Mouse (Mus musculus) kidney, embryonic 16.5 days (tissue): ENCODE data around the gene Wscd2. TPM values are rescaled to one million over a fixed set of nuclear protein-coding genes. Genes with fewer than 3 reads are reported as not detected.
A peak's percentile ranks its signal among the peaks of the same experiment; 100 is the strongest.

Experiments used
- ATAC-seq: fragments of 200-750 bp; cut with Nextera tagmentation; 2 replicates; pipeline ENCODE4 v1.8.0; 2017; ENCODE audit warnings: moderate TSS enrichment; ENCODE audit not compliant: low FRiP score, low TSS enrichment
- H3K27ac ChIP-seq: fragments of 300-500 bp; sonication (generic); 2 replicates; pipeline ENCODE4 v1.5.1; 2014; ENCODE audit warnings: low read length
- H3K27me3 ChIP-seq: fragments of 300-500 bp; sonication (generic); 2 replicates; pipeline ENCODE4 v1.6.1; 2014; ENCODE audit warnings: low read length, control low read depth, mixed read lengths; ENCODE audit not compliant: insufficient read depth
- H3K36me3 ChIP-seq: fragments of 300-500 bp; sonication (generic); 2 replicates; pipeline ENCODE4 v1.6.1; 2014; ENCODE audit warnings: low read length, control low read depth, mixed read lengths; ENCODE audit not compliant: insufficient read depth
- H3K4me1 ChIP-seq: fragments of 300-500 bp; sonication (generic); 2 replicates; pipeline ENCODE4 v1.6.1; 2014; ENCODE audit warnings: low read length, control low read depth, mixed read lengths; ENCODE audit not compliant: insufficient read depth
- H3K4me2 ChIP-seq: fragments of 300-500 bp; sonication (generic); replicated peaks from 2 replicates; pipeline ENCODE4 v1.6.1; 2014; ENCODE audit warnings: low read depth, low read length
- H3K4me3 ChIP-seq: fragments of 300-500 bp; sonication (generic); 2 replicates; pipeline ENCODE4 v1.5.1; 2014; ENCODE audit warnings: mild to moderate bottlenecking, low read length
- H3K9ac ChIP-seq: fragments of 300-500 bp; sonication (generic); replicated peaks from 2 replicates; pipeline ENCODE4 v1.6.1; 2014; ENCODE audit warnings: low read length
- H3K9me3 ChIP-seq: fragments of 300-500 bp; sonication (generic); 2 replicates; pipeline ENCODE4 v1.6.1; 2016; ENCODE audit warnings: low read length, control low read depth
- WGBS: fragments of 180-500 bp; shearing (Covaris S2); extraction: QIAGEN DNeasy Blood & Tissue Kit; methylation state at CpG from one replicate; pipeline ENCODE4 v1.1.7; 2014; 5-methylcytosine and 5-hydroxymethylcytosine counted together
- polyA plus RNA-seq: library from polyadenylated mRNA; unstranded; fragments of >200 nt; fragmentation: Nextera tagmentation; extraction: Ambion mirVana; gene quantifications from 2 replicates; pipeline ENCODE4 v1.2.1, GENCODE M21; 2015

The Wscd2 gene
- polyA plus RNA-seq, 1 experiment from 2014 or later: 3.0 TPM

DNA sequence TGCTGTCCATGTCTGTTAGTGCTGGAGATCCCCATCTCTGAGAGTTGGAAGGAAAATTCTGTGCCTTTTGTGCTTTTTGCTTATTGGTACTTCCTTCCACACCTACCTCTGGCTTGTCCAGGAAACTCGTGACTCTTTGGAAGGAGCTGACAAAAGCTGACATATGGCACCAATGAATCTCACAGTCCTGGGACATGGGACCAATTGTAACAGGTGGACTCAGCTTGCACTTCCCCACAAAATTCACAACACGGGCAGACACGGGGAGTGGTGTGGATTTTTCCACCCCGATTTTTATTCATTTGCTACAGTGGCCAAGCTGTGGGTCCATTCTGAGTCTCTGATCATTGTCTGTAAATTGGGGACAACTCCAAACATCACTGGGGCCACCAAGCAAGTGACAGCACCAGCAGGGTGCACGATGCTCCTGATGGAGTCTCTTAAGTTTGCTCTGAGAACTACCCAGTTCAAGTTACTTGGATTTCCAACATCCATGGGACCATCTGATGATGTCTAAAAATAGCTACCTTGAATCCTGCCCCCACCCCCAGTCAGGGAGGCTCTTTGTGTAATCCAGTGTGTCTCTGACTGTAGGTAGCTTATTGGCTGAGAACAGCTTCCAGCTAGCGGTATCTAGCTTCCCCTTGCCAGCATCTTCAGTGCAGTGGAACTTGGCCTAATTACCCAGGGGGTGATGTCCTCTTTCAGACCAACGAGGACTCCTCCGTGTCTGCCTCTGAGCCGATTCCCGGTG, 75.1 kb downstream of the Wscd2 start:
- Histone ChIP-seq H3K4me3 (no peak overlapping the region), H3K4me2 (no peak overlapping the region), H3K27me3 (no peaks in the 10 kb centered on the region), H3K4me1 (no peaks in the 10 kb centered on the region), H3K27ac (no peak overlapping the region), H3K9ac (no peak overlapping the region), H3K36me3 (no peaks in the 10 kb centered on the region), H3K9me3 (no peaks in the 10 kb centered on the region)
- ATAC-seq: no peak
- WGBS: 77% methylated on average over 10 of the region's 10 CpGs

DNA sequence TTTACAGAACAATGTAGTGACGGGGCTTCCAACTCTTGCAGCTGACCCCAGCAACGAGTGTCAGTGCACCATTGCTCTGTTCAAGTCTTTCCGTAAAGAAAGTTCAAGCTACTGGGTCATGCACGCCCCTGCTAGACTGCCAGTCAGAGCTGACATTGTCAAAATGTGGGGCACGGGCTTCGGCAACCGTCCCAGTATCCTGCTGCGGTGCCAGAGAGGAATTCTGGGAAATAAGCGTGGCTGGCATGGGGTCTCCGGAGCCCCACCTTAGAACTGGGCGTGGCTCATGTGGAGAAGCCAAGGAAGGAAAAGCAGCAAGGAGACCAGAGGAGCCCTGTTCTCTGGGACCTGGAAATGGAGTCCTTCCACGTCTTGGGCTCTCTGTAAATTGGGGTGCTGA, 75.7 kb downstream of the Wscd2 start:
- 69% methylated on average over 12 of the region's 12 CpGs for WGBS
- H3K9me3 ChIP-seq: no peaks in the 10 kb centered on the region
- no peaks in the 10 kb centered on the region for H3K4me1 ChIP-seq
- no peaks in the 10 kb centered on the region for H3K27me3 ChIP-seq
- ATAC-seq: no peak
- H3K27ac ChIP-seq: no peak overlapping the region
- no peak overlapping the region for H3K4me3 ChIP-seq
- no peak overlapping the region for H3K4me2 ChIP-seq
- H3K36me3 ChIP-seq: no peaks in the 10 kb centered on the region
- H3K9ac ChIP-seq: no peak overlapping the region

GRCm38 (mm10) chr5:113570056-113570717, 80.1 kb downstream of the Wscd2 start:
- ATAC-seq: no peak
- no peak overlapping the region for H3K9ac ChIP-seq
- 61% methylated on average over 7 of the region's 7 CpGs for WGBS
- H3K4me3 ChIP-seq: no peak overlapping the region
- no peaks in the 10 kb centered on the region for H3K36me3 ChIP-seq
- no peak overlapping the region for H3K4me2 ChIP-seq
- no peak overlapping the region for H3K27ac ChIP-seq
- no peaks in the 10 kb centered on the region for H3K27me3 ChIP-seq
- no peaks in the 10 kb centered on the region for H3K9me3 ChIP-seq
- H3K4me1 ChIP-seq: no peaks in the 10 kb centered on the region

- no peak overlapping the region for H3K27ac ChIP-seq
- no peak overlapping the region; the same call in 1 of the 2 replicates for H3K9ac ChIP-seq
- H3K9me3 ChIP-seq: no peaks in the 10 kb centered on the region
- H3K27me3 ChIP-seq: no peaks in the 10 kb centered on the region
- no peaks in the 10 kb centered on the region for H3K36me3 ChIP-seq
- no peak overlapping the region for H3K4me3 ChIP-seq
- H3K4me1 ChIP-seq: no peaks in the 10 kb centered on the region
- no peak for ATAC-seq
- WGBS: 75% methylated on average over 7 of the region's 7 CpGs
- H3K4me2 ChIP-seq: peak overlapping the region; percentile 40
Measured at GRCm38 (mm10) chr5:113577555-113577954, 87.4 kb downstream of the Wscd2 start.

- Histone ChIP-seq H3K27ac (no peak overlapping the region), H3K9ac (no peak overlapping the region), H3K27me3 (no peaks in the 10 kb centered on the region), H3K36me3 (no peaks in the 10 kb centered on the region), H3K9me3 (no peaks in the 10 kb centered on the region), H3K4me3 (no peak overlapping the region), H3K4me1 (peaks cover 3% of the 10 kb centered on the region; the same call in 1 of the 2 replicates), H3K4me2 (no peak overlapping the region)
- no peak for ATAC-seq
- WGBS: 79% methylated on average over 6 of the region's 6 CpGs
Measured at GRCm38 (mm10) chr5:113578428-113578827, 88.3 kb downstream of the Wscd2 start.

- no peak for ATAC-seq
- no peaks in the 10 kb centered on the region for H3K9me3 ChIP-seq
- no peak overlapping the region for H3K4me3 ChIP-seq
- no peaks in the 10 kb centered on the region for H3K36me3 ChIP-seq
- H3K27ac ChIP-seq: no peak overlapping the region
- no peak overlapping the region for H3K9ac ChIP-seq
- H3K4me1 ChIP-seq: peaks cover 9% of the 10 kb centered on the region; the same call in 1 of the 2 replicates
- H3K4me2 ChIP-seq: no peak overlapping the region
- H3K27me3 ChIP-seq: no peaks in the 10 kb centered on the region
- WGBS: 61% methylated on average over 4 of the region's 4 CpGs
Measured at GRCm38 (mm10) chr5:113579128-113579527, 89.0 kb downstream of the Wscd2 start.

DNA sequence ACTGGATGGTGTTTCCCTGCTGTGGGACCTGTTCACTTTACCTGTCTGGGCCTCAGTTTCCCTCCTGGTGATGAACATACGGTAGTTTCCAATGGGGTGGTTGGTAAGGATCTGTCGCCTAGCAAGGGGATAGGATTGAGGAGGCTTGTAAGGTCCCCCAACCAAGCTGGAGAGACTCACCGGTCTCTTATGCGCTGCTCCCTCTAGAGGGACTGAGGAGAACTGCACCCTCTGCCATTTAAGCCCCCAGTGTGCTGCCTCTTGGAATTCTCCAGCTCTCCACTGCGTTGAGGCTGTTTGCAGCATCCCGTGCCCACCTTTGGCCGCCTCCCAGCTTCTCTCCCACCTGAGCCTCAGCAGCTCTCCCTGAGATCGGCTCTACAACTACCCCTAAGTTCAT, 90.1 kb downstream of the Wscd2 start:
- Histone ChIP-seq H3K27ac (no peak overlapping the region), H3K9ac (no peak overlapping the region), H3K4me1 (peaks cover 20% of the 10 kb centered on the region), H3K36me3 (no peaks in the 10 kb centered on the region), H3K4me2 (no peak overlapping the region), H3K4me3 (no peak overlapping the region), H3K27me3 (no peaks in the 10 kb centered on the region), H3K9me3 (no peaks in the 10 kb centered on the region)
- no peak for ATAC-seq
- 58% methylated on average over 8 of the region's 8 CpGs for WGBS

- Histone ChIP-seq H3K9ac (no peak overlapping the region), H3K4me3 (no peak overlapping the region), H3K4me1 (peaks cover 25% of the 10 kb centered on the region), H3K36me3 (no peaks in the 10 kb centered on the region), H3K27me3 (no peaks in the 10 kb centered on the region), H3K4me2 (no peak overlapping the region), H3K9me3 (no peaks in the 10 kb centered on the region), H3K27ac (no peak overlapping the region)
- WGBS: 39% methylated on average over 9 of the region's 9 CpGs
- ATAC-seq: no peak
Measured at GRCm38 (mm10) chr5:113580801-113581200, 90.7 kb downstream of the Wscd2 start.

DNA sequence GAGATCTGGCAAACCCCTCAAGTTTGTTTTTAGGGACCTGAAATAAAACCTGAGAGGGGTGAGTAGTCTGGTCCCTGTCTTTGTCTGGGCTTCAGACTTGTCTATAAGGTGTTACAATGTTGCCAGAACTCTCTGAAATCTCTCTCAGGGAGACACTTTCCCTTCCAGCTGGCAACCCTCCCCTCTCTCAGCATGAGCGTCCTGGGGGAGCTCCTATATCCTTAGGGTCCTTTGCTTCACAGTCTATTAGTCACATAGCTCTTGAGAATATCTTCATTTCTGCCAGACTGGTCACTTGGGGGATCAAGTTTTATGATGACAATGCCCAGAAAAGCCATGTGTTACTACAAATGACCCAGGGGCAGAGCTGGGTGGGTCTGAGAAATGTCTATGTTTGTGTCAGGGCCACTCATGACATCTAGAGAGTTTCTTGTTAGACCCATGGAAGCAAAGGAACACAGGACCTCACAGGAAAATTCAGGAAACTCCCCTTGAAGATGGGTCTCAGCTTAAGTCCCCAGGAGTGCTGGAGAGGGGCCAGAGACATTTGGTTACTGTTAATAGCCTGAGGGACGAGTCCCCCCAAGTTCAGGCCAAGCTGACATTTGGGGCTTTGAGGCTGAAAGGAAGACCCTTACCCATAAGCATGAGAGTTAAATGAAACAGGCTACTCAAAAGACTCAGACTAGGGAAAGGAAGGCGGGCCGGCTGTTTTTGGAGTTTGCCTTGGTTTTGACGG, 93.5 kb downstream of the Wscd2 start:
- Histone ChIP-seq H3K27ac (no peak overlapping the region), H3K36me3 (no peaks in the 10 kb centered on the region), H3K4me3 (no peak overlapping the region), H3K4me2 (no peak overlapping the region), H3K4me1 (peaks cover 29% of the 10 kb centered on the region), H3K9ac (no peak overlapping the region), H3K9me3 (no peaks in the 10 kb centered on the region), H3K27me3 (no peaks in the 10 kb centered on the region)
- WGBS: 55% methylated on average over 5 of the region's 5 CpGs
- ATAC-seq: no peak

- 19% methylated on average over 6 of the region's 6 CpGs for WGBS
- Histone ChIP-seq H3K9ac (no peak overlapping the region), H3K27ac (peak overlapping the region; percentile 73), H3K4me3 (no peak overlapping the region), H3K4me2 (no peak overlapping the region), H3K27me3 (no peaks in the 10 kb centered on the region), H3K36me3 (no peaks in the 10 kb centered on the region), H3K9me3 (no peaks in the 10 kb centered on the region), H3K4me1 (peaks cover 35% of the 10 kb centered on the region)
- ATAC-seq: no peak
Measured at GRCm38 (mm10) chr5:113584439-113584838, 94.3 kb downstream of the Wscd2 start.
